9 mouse cellular contexts compared by ENCODE assay signal in genomic region chr2:92425366-92425765, GRCm38 (mm10). TPM values are rescaled to one million over a fixed set of nuclear protein-coding genes. Genes with fewer than 3 reads are reported as not detected.
DNase-seq lines count a peak whose midpoint lies in the region; ATAC-seq lines count a peak whose summit lies in the region.
"Had no signal": no experiment of that assay in that cellular context is flagged by ENCODE, and none has a peak within 500 bp of the region (broad histone marks: within the 10 kb centered on the region; RNA-seq: fewer than 3 reads in every experiment).

No protein-coding gene starts in this region.

- H3K4me2 ChIP-seq in heart, embryonic 14.5 days (ENCODE audit: low read length) = peak overlapping the region; percentile 20; the same call in 1 of the 2 replicates
- no peak overlapping the region for H3K4me2 ChIP-seq in forebrain, embryonic 16.5 days (ENCODE audit: low read length)
- no peak overlapping the region for H3K4me2 ChIP-seq in midbrain, embryonic 13.5 days (replicated peaks)
- H3K4me2 ChIP-seq: liver, embryonic 15.5 days had no signal

- no peaks in the 10 kb centered on the region for H3K9me3 ChIP-seq in heart, embryonic 14.5 days (ENCODE audit: control insufficient read depth, low read length)
- no peaks in the 10 kb centered on the region for H3K9me3 ChIP-seq in forebrain, embryonic 16.5 days (ENCODE audit: control insufficient read depth, low read length)
- no peaks in the 10 kb centered on the region for H3K9me3 ChIP-seq in midbrain, embryonic 13.5 days
- H3K9me3 ChIP-seq: liver, embryonic 15.5 days had no signal

- no peak overlapping the region for H3K4me3 ChIP-seq in heart, embryonic 14.5 days (ENCODE audit: control insufficient read depth in 1 of 2, insufficient read depth in 1 of 2, low read depth in 1 of 2, low read length in 2 of 2)
- no peak overlapping the region for H3K4me3 ChIP-seq in forebrain, embryonic 16.5 days (replicated peaks; ENCODE audit: low read length)
- no peak overlapping the region for H3K4me3 ChIP-seq in midbrain, embryonic 13.5 days (replicated peaks)
- H3K4me3 ChIP-seq: liver, embryonic 15.5 days had no signal

- H3K27me3 ChIP-seq in heart, embryonic 14.5 days (ENCODE audit: control insufficient read depth, insufficient read depth, low read length) = no peaks in the 10 kb centered on the region
- H3K27me3 ChIP-seq in forebrain, embryonic 16.5 days (replicated peaks; ENCODE audit: control insufficient read depth, insufficient read depth, low read length) = no peaks in the 10 kb centered on the region
- no peaks in the 10 kb centered on the region for H3K27me3 ChIP-seq in midbrain, embryonic 13.5 days
- H3K27me3 ChIP-seq: liver, embryonic 15.5 days had no signal

- H3K27ac ChIP-seq in heart, embryonic 14.5 days (replicated peaks in 1 of 2; ENCODE audit: control insufficient read depth in 1 of 2, insufficient read depth in 1 of 2, low read depth in 2 of 2, low read length in 2 of 2) = peak overlapping the region; percentile 90 to 95
- peak overlapping the region; percentile 51; the same call in 1 of the 2 replicates for H3K27ac ChIP-seq in forebrain, embryonic 16.5 days (ENCODE audit: low read length)
- H3K27ac ChIP-seq in midbrain, embryonic 13.5 days = peak overlapping the region; percentile 83
- H3K27ac ChIP-seq: liver, embryonic 15.5 days had no signal

- peaks cover 31% of the 10 kb centered on the region for H3K36me3 ChIP-seq in heart, embryonic 14.5 days (ENCODE audit: control insufficient read depth, insufficient read depth, low read length)
- H3K36me3 ChIP-seq in forebrain, embryonic 16.5 days (ENCODE audit: control insufficient read depth, insufficient read depth) = peaks cover 21% of the 10 kb centered on the region
- H3K36me3 ChIP-seq in midbrain, embryonic 13.5 days = peaks cover 49% of the 10 kb centered on the region

- H3K4me1 ChIP-seq in heart, embryonic 14.5 days (ENCODE audit: control insufficient read depth in 2 of 2, insufficient read depth in 2 of 2, low read length in 2 of 2) = peaks cover 43 to 64% of the 10 kb centered on the region in 2 experiments
- H3K4me1 ChIP-seq in forebrain, embryonic 16.5 days (replicated peaks; ENCODE audit: control insufficient read depth, insufficient read depth, low read length) = peaks cover 47% of the 10 kb centered on the region
- H3K4me1 ChIP-seq in midbrain, embryonic 13.5 days (replicated peaks) = peaks cover 72% of the 10 kb centered on the region

- DNase-seq in heart, adult 8-10 months (ENCODE audit: low spot score) = no peak
- peak; percentile 37 for DNase-seq in Muller cell, postnatal 12 days (ENCODE audit: inconsistent ontology term)
- DNase-seq in embryo, embryonic 9.5 days (ENCODE audit: extremely low spot score) = no peak
- DNase-seq in embryo, embryonic 10 days (ENCODE audit: low spot score) = no peak
- no peak for DNase-seq in gastrocnemius, postnatal 4 days (ENCODE audit: low spot score in 2 of 2)

- ATAC-seq in heart, embryonic 14.5 days (ENCODE audit: insufficient number of reproducible peaks, insufficient read depth, low FRiP score, low read depth) = no peak
- no peak for ATAC-seq in forebrain, embryonic 16.5 days
- ATAC-seq in midbrain, embryonic 13.5 days = peak; percentile 10; the same call in 1 of the 2 replicates

- 88% methylated on average over 4 of the region's 4 CpGs for WGBS in heart, embryonic 14.5 days
- WGBS in forebrain, embryonic 16.5 days = 57% methylated on average over 4 of the region's 4 CpGs
- WGBS in midbrain, embryonic 13.5 days = 58% methylated on average over 4 of the region's 4 CpGs

- H3K9ac ChIP-seq in heart, embryonic 14.5 days (ENCODE audit: low read length) = peak overlapping the region; percentile 47; the same call in 1 of the 2 replicates
- no peak overlapping the region for H3K9ac ChIP-seq in forebrain, embryonic 16.5 days (replicated peaks; ENCODE audit: low read depth, low read length)
- no peak overlapping the region for H3K9ac ChIP-seq in midbrain, embryonic 13.5 days (replicated peaks)
- H3K9ac ChIP-seq: liver, embryonic 15.5 days had no signal

RNA-seq across cellular contexts. Expression of gene Cry2, which starts 8.5 kb away (rescaled TPM):
- 15.6 and 17.8 TPM in 2 replicates for polyA plus RNA-seq in heart, embryonic 14.5 days (2014; fragmentation: Nextera tagmentation; extraction: Ambion mirVana)
- 10 to 100 TPM; 22.6 to 35.6 (median 32.8) TPM for total RNA-seq in heart, adult 8-10 months (2022)
- polyA plus RNA-seq in forebrain, embryonic 16.5 days (2015; fragmentation: Nextera tagmentation; extraction: Ambion mirVana) = 40.1 and 46.8 TPM in 2 replicates
- 35.8 and 36.2 TPM in 2 replicates for polyA plus RNA-seq in midbrain, embryonic 13.5 days (2015; fragmentation: Nextera tagmentation; extraction: Ambion mirVana)
- total RNA-seq in gastrocnemius, postnatal 4 days (2021) = 10 to 100 TPM; 47.6 to 59.3 TPM

RNA-seq across cellular contexts. Expression of gene Mapk8ip1, which starts 24.3 kb away (rescaled TPM):
- polyA plus RNA-seq in heart, embryonic 14.5 days (2014; fragmentation: Nextera tagmentation; extraction: Ambion mirVana) = 1.9 and 2.9 TPM in 2 replicates
- total RNA-seq in heart, adult 8-10 months (2022) = 1 to 10 TPM; 3.4 to 4.6 (median 3.9) TPM
- polyA plus RNA-seq in forebrain, embryonic 16.5 days (2015; fragmentation: Nextera tagmentation; extraction: Ambion mirVana) = 101 TPM in 2 replicates
- 86.9 and 111 TPM in 2 replicates for polyA plus RNA-seq in midbrain, embryonic 13.5 days (2015; fragmentation: Nextera tagmentation; extraction: Ambion mirVana)
- total RNA-seq in gastrocnemius, postnatal 4 days (2021) = 10 to 100 TPM; 41.2 to 41.5 TPM

RNA-seq across cellular contexts. Expression of gene Slc35c1, which starts 35.0 kb away (rescaled TPM):
- polyA plus RNA-seq in heart, embryonic 14.5 days (2014; fragmentation: Nextera tagmentation; extraction: Ambion mirVana) = 6.7 and 7.1 TPM in 2 replicates
- total RNA-seq in heart, adult 8-10 months (2022) = 1 to 10 TPM; 5.5 to 6.8 (median 6.2) TPM
- 10.6 and 12.7 TPM in 2 replicates for polyA plus RNA-seq in forebrain, embryonic 16.5 days (2015; fragmentation: Nextera tagmentation; extraction: Ambion mirVana)
- polyA plus RNA-seq in midbrain, embryonic 13.5 days (2015; fragmentation: Nextera tagmentation; extraction: Ambion mirVana) = 8.9 and 10.6 TPM in 2 replicates
- 1 to 10 TPM; 7.8 to 9.8 TPM for total RNA-seq in gastrocnemius, postnatal 4 days (2021)

RNA-seq across cellular contexts. Expression of gene 1700029I15Rik, which starts 43.0 kb away (rescaled TPM):
- polyA plus RNA-seq in heart, embryonic 14.5 days (2014; fragmentation: Nextera tagmentation; extraction: Ambion mirVana) = 0.44 and 1.5 TPM in 2 replicates
- 1 to 10 TPM in 2 of 4 experiments, under 1 TPM in 2; 0.26 to 1.5 (median 0.86) TPM for total RNA-seq in heart, adult 8-10 months (2022)
- polyA plus RNA-seq in forebrain, embryonic 16.5 days (2015; fragmentation: Nextera tagmentation; extraction: Ambion mirVana) = 5.7 and 8.6 TPM in 2 replicates
- polyA plus RNA-seq in midbrain, embryonic 13.5 days (2015; fragmentation: Nextera tagmentation; extraction: Ambion mirVana) = 8.0 and 8.9 TPM in 2 replicates
- 1 to 10 TPM; 1.8 to 2.6 TPM for total RNA-seq in gastrocnemius, postnatal 4 days (2021)

RNA-seq across cellular contexts. Expression of gene Large2, which starts 50.7 kb away (rescaled TPM):
- polyA plus RNA-seq in heart, embryonic 14.5 days (2014; fragmentation: Nextera tagmentation; extraction: Ambion mirVana) = 0.73 and 1.2 TPM in 2 replicates
- under 1 TPM in 1 of 4 experiments, not detected in 3; 0.75 TPM for total RNA-seq in heart, adult 8-10 months (2022)
- polyA plus RNA-seq in forebrain, embryonic 16.5 days (2015; fragmentation: Nextera tagmentation; extraction: Ambion mirVana) = 1.4 and 2.4 TPM in 2 replicates
- polyA plus RNA-seq in midbrain, embryonic 13.5 days (2015; fragmentation: Nextera tagmentation; extraction: Ambion mirVana) = 1.5 and 2.5 TPM in 2 replicates
- total RNA-seq in gastrocnemius, postnatal 4 days (2021) = under 1 TPM in 1 of 2 experiments, not detected in 1; 0.47 TPM

Comparison
In these comparisons a context has a peak if more than half of its experiments do, and no peak if none do; other contexts are left out.
1. RNA of gene Mapk8ip1, which starts 24.3 kb away (polyA plus RNA-seq): 86.9 to 111 TPM in midbrain, embryonic 13.5 days and 101 TPM in forebrain, embryonic 16.5 days; 1.9 to 2.9 TPM in heart, embryonic 14.5 days; every median in the first group is over 10 times any median in the second.
2. Peak in every context shown above with its lines, with median percentiles within 50 percentile points of each other: H3K27ac ChIP-seq.